Mouse (Mus musculus) retina, adult 2 months (tissue): ENCODE data around the gene Rundc3a.
A peak's percentile ranks its signal among the peaks of the same experiment; 100 is the strongest.

Experiments used
- DNase-seq: peaks from one replicate; pipeline ENCODE4 v3.0.0-alpha.2; 2012; ENCODE audit warnings: low read depth, low spot score

The Rundc3a gene

DNA sequence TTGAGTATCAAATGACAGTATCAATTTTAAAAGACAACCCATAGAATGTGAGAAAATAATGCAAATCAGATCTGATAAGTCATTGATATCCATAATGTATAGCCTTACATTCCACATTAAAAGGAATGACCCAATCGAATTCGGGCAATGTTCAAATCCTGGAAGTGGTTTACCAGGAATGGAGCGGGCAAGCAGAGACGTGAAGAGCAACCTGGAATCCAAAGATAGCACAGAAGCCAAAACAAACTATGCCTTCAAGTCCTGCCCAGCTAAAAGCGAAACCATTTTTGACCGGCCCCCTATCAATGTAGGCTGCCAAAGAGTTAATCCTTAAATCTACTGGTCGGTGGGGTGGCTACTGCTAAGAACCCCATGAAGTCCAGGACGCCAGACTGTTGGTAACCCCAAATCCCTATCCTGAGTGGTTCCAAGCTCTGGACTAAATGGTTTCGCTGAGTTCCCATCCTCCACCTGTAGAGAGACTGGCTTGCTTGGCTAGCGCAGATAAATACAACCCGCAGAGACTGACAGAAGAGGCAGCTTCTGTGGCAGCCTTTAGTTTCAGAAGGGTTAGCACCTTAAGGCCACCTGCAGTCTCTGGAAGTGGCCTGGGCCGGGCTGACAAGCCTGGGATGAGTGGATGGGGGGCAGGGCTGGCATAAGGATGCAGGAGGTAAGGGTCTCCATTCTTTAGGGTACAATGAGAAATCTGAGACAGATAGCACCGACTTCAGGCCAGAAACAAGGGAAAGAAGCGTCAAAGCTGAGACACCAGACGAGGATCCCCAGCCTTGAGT lies 564 bp upstream of the Rundc3a start:
- no peak for DNase-seq

DNA sequence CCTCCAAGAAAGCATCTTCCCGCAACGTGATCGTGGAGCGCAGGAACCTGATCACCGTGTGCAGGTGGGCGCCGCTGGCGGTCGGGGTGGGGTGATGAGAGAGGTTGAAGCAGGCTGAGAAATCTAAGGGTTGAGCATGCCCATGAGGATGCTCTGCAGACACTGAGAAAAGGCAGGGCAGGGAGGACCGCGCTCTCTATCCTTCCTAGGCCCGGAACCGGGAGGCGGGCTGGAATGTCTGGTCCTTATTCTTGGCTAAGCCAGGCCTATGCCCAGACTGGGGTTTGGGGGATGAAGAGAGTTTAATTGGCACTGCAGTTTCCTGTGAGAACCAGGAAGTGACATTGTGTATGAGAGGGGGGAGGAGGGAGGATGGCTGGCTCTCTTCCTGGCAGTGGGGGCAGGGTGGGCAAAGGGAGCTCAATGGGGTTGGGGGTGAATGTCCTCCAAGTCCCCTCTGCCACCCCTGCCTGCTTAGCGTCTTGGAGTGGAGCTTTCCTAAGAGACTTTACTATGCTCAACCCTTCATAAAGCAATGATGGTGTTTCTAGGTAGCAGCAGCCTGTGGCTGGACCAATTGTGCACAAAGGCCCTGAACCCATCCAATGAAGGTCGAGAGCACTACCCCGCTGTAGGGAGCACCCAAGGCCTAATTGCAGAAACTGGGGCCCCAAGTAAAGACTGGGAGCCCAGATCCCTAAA lies 667 bp downstream of the Rundc3a start:
- DNase-seq = no peak

DNA sequence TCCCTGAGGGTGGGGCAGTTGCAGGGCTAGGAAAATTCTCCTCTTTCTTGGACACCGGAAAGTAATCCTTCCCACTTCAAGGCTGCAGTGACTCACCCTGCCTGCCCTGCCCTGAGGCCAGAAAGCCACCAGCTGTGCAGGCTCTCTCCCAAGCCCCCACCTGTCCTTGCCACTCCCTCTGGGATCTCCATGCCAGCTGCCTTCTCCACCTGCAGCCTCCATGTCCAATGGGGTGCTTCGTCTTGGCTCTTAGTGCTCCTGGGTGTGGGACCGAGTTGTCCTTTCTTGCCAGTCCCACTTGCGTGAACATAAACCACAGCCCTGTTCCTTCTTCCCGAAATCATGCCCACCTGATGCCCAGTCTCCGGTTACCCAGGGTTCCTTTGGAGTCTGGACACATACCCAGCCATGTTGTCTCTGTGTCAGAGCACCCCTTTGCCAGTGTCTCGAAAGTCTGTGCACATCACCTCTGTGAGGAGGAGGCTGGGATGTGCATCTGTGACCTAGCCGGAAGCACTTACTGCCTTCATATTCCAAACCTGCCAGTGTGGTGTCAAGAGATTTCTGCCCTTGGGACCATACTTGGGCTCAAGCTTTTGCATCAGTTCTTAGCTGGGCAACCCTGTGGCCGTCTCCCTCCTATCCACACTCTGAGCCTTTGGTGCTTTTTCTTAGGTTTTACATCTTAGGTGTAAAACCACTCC lies 1.4 kb downstream of the Rundc3a start:
- DNase-seq = no peak

DNA sequence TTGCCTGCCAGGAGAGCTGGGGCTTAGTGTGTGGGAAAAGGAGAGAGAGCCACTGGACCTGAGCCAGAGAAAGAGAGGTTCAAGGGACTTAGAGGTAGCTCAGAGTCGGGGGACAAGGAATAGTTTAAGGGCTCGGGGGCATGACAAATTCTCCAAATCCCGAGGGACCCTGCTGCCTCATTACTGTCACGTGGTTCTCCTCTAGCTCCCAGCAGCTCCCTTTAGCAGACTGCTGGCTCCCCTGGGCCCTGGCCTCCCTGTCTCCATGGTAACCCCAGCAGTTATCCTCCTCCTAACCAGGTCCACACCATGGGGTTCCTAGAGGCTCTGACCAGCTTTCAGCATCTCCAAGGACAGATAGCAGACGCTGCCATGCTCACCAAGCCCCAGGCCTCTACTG lies 2.0 kb downstream of the Rundc3a start:
- DNase-seq = no peak

DNA sequence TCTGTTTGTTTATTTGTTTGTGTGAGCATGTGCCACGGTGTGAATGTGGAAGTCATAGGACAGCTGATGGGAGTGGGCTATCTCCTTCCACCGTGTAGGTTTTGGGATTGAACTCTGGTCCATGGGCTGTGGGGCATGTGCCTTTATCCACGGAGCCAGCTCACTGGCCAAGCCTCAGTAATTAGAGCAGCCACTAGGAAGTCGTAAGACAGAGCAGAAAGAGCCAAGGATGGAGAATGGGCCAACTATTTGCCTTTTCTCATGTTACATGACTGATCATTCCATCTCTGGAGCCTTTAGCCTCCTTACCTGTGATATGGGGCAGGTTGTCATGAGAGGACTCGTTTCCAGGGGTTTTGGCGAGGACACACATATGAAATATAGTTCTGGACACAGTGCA lies 3.1 kb downstream of the Rundc3a start:
- no peak for DNase-seq

DNA sequence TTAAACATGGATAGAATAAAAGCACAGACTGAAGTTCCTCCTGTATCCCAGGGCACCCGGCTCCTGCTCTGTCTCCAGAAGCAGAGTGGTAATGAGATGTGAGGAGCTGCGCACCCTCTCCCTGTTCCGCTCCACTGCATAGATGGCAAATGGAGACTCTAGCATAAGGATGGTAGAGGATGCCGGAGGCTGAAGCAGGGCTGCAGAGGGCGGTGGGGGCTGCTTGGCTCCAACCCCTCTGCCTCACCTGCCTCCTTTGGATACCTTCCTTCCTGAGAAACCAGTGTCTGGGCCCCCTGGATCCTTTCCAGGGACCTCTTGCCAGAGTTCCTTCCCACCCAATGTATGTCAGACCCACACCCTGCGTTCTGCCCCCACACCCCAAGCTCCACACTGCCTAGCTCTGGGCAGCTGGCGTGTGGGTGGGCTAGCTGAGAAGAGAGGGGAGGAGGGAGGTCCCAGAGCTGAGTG lies 3.5 kb downstream of the Rundc3a start:
- DNase-seq = no peak

DNA sequence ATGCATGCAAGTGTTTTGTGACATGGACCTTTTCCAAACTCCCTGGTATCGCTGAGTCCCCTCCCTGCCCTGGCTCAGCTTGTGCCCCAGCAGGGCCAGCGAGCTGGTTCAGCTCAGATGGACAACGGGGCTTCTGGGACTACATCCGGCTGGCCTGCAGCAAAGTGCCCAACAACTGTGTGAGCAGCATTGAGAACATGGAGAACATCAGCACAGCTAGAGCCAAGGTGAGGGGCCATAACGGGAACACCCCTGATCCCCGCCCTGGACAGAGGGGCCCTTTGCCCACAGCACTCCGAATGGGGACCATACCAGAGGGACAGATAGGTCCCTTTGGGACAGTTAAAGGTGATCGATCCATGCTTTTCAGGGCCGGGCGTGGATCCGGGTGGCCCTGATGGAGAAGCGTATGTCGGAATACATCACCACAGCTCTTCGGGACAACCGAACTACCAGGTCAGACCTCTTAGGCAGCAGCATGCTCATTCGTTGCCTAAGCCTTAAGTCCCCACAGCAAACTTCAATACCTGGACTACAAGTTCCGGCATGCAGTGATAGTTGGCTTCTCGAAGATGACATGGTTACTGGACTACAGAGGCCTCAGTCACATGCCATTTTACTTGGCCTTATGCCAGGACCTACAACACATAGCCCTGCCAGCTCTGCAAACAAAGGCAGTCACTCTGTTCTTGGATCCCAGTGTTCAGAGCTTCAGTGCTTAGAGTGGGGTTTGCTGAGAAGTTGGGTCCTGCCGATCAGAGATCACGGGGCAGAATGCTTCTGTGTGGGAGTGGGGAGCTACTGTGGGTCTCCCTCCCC lies 5.0 kb downstream of the Rundc3a start:
- DNase-seq = no peak

DNA sequence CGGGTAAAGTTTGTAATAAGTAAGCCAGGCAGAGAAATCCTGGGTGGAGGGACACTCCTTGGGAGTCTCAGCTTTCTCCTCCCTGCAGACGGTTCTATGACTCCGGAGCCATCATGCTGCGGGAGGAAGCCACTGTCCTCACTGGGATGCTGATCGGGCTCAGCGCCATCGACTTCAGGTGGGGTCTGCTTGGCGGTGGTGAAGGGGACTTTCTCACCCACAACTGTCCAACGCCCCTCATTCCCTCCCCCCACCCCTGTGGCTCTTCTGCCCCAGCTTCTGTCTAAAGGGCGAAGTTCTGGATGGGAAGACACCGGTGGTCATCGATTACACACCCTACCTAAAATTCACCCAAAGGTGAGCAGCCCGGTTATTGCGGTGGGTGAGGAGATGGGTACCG lies 5.9 kb downstream of the Rundc3a start:
- DNase-seq = no peak

DNA sequence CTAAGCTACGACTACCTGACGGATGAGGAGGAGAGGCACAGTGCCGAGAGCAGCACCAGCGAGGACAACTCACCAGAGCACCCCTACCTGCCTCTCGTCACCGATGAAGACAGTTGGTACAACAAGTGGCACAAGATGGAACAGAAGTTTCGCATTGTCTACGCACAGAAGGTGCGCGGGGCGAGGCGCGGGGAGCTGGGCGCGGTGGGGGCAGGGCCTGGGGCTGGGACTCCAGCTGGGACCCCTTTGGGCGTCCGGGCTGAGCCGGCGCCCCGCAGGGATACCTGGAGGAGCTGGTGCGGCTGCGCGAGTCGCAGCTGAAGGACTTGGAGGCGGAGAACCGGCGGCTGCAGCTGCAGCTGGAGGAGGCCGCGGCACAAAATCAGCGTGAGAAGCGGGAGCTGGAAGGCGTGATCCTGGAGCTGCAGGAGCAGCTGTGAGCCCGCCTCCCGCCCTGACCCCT lies 6.4 kb downstream of the Rundc3a start:
- no peak for DNase-seq

DNA sequence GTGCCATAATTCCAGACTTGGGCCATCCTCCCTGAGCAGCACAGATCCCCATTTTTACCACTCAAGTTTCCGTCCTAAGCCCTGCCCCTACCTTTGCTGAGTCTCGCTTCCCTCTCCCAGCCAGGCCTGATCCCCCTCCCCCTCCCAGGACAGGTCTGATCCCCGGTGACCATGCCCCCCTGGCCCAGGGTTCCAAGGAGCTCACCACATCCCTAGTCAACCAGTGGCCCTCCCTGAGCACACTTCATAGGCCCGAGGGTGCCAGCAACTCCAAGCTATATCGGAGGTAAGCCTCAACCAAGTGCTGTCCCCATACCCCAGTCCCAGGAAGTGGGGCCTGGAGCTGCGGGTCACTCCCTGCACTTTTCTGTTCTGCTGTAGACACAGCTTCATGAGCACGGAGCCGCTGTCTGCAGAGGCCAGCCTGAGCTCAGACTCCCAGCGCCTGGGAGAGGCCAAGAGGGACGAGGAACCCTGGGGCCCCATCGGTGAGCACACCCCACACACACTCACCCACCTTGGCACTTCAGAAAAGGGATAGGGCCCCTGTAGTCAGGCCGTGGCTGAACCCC lies 7.4 kb downstream of the Rundc3a start:
- DNase-seq = no peak

DNA sequence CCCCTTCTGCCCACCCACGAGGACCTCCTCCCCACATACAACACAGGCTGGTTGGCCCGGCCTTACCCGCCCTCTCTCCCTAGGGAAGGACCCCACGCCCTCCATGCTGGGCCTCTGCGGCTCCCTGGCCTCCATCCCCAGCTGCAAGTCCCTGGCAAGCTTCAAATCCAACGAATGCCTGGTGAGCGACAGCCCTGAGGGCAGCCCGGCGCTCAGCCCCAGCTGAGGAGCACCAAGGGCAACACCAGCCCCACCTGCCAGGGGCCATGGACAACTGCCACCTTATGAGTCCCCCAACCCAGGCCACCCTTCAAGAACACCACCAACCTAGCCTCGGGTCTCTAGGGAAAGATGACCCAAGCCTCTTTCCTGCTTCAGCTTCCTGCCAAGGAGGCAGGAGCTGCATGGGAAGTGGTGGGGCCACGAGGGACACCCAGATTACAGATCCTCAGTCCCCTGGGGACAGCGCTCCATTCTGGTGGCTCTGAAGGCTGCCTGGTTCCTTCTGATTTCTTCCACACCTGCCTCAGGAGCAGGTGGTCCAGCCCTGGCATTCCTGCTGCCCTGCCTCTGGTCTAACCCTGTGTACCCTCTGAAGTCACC lies 8.8 kb downstream of the Rundc3a start:
- no peak for DNase-seq

DNA sequence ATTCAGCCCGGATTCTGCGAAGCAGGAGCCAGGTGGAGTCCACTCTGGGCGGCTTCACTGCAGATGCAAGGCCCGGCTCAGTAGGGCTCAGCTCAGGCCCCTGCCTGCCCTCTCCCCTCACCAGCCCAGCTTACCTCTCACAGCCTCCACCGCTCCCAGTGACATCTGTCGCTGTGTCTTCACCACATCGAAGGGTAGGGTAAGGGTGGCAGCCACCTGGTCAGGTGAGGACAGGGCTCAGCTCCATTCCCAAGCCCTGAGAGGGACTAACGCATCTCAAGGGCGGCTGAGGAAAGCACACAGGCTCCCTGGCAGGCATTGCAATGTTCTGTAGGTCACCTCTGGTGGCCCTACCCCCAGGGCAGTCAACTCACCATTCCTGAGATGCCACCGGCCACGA lies 10.5 kb downstream of the Rundc3a start:
- DNase-seq = no peak

DNA sequence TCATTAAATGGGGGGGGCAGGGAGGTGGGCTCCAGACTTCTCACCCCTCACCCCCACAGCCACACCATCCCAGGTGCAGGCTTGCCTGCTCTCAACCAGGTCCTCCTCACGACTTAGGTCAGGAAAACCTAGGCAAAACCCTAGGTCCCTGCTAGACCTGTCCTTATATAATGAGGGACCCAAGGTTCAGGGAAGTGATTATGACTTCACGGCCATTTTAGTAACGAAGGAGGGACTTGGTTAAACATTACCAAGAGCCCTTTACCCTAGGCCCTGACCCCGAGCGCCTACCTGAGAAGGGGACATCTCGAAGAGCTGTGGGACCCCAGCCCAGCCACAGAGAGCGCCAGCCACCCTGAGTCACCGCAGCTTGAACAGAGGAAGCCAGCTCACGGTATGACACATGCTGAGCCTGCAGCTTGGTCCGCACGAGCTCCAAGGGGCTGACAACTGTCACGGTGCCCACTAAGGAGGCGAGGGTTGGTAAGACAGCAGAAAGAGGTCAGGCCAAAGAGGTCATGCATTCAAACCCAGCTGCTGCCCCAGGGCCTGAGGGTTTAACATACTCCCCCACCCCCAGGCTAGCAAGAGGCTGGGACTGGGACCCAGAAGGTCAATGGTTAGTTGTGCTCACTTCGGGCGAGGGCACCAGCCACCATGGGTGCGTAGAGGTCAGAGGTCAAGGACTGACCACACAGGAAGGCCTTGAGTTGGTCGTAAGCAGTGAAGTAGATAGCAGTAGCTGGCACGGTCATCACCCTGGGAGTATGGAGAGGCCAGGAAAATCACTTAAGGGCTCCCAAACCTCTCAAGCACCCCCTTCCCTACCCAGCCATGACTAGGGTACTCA lies 11.2 kb downstream of the Rundc3a start:
- DNase-seq = no peak

DNA sequence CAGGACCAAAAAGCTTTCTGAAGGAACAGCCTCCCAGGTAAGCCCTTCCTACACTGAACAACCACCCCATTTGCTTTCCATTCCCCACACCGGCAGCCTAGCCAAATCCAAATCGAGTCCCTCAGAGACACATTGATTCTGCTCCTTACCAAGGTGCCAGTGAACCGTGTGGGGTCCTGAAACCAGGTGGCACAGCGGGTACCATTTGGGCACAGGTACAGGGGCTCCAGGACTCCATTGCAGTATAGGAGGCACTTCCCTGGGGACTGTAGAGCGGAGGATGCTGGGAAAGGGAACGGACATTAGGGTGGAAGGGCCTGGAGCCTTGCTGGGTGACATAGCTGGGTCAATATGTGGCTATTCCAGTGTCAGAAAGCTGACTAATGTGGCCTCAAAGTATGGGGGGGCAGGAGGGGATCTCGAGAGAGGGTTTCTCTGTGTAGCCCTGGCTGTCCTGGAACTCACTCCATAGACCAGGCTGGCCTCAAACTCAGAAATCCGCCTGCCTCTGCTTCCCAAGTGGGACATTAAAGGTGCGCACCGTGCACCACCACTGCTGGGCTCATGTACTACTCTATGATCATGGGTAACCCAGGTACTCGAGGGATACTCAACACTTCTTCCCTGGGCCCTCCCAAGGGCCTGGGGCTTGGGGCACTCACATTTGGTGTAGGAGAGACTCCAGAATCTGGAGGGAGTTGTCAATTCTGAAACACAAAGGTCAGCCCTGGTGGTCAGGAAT lies 12.5 kb downstream of the Rundc3a start:
- no peak for DNase-seq

DNA sequence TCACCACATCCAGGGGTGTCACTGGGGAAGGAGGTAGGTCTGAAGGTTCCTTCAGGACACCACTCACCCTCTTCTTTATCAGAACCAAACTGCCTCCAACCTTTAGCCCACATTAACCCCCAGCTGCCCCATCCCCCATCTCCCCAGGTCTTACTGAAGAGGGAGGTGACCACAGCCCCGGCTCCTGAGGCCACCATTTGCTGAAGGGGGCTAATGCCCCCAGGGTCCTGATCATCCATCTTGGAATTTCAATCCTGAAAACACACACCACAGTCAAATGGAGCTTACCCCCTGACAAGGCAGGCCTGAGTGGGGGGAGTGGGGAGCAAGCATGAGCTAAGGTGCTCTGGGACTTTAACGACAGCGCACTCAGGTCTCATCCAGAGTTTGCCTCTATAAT lies 13.2 kb downstream of the Rundc3a start:
- no peak for DNase-seq

DNA sequence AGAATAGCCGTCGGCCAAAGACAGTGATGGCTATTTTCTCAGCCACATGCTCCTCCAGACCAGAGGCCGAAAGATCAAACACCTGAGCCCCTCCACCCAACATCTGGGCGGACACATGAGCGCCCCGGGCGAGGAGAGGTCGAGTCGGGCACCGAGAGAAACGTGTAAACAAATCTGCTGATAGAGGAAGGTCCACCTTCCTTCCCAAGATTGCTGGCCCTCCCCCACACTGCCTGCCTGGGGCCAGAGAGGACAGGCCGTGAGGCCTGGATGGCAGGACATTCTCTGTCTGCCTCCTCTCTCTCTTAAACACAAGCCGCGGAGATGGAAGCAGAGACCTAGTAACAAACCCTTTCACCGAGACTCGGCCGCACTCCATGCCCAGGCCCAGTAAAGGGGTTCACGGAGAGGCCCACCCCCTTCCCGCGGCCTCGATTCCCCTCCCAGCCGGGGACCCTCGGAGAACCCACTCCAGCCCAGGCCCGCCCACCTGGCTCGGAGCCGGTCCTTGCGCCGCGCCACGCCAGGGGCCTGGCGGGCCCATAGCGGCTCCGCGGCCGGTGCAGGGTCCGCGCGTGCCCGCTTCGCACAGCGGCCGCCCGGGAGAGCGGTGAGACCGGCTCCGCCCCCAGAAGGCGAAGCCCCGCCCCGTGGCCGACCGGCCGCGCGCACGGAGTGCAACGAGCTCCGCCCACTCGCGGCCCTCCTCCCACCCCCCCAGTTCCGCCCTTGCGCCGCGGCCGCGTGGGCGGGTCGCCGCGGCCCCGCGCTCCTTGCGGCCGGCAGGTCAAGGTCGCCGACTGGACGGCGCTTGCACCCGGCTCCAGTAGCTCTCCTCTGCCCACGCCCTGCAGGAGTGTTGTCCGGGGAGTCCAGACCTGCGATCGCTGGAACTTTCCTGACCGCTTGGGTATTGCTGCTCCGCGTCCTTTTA lies 14.0 kb downstream of the Rundc3a start:
- peak; percentile 85 for DNase-seq

DNA sequence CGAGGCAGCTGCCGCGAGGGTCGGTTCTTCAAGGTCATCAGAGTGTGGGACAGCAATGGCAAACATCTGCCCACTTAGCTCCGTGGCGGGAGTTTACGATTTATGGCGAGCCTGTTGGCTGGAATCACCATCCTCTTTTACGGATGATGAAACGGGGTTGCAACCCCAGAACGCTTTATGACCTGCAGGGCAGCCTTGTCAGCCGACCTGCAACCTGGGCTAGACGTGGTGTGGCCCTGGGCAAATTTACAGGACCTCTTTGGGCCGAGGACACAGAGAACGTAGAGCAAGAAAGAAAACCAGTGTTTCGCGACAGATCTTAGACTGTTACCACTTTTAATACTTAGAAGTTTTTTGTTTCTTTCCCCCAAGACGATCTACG lies 14.6 kb downstream of the Rundc3a start, which contains the start of gene Slc25a39:
TSS of gene Slc25a39 (minus strand) at position 113 of the 382 bp plus-strand sequence.
- no peak for DNase-seq

DNA sequence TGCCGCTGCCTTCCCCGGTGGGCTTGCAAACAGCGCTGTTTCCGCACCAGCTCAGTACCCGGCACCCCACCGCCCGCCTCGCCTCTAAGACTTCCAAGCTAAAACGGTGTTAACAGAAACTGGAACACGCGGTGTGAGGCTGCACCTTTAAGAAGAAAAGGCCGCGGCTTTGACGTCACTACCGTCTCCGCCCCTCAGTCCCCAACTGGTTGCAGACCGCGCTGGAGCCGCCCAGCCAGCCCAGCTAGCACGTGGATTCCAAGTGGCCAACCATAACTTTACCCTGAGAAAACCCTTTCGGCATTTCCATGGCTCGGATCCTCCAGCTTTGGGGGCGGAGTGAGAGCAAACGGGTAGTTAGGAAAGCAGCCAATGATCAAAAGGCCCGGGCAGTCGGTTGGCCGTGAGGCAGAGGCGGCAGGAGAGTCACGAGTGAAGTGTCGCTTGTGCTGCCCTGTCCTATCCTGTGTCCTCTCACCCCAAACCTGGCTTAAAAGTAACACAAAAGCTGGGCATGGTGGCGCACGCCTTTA lies 15.2 kb downstream of the Rundc3a start:
- DNase-seq = peak; percentile 96
